Mouse (Mus musculus) gastrocnemius, postnatal 10 days (tissue): ENCODE measurements around the gene Serpina3m. TPM values are rescaled to one million over a fixed set of nuclear protein-coding genes. Genes with fewer than 3 reads are reported as not detected.
A peak's percentile ranks its signal among the peaks of the same experiment; 100 is the strongest.
"Not testable (repeated sequence)": the region's sequence is repeated elsewhere in the genome, so short reads cannot be mapped to it uniquely, and the experiment has no call there.

Experiments
- DNase-seq: peaks from one replicate; pipeline ENCODE4 v3.0.0; 2021; ENCODE audit warnings: mixed read lengths
- long read RNA-seq, 2 experiments: library from polyadenylated mRNA; stranded (forward); transcript quantifications; one replicate each; pipeline ENCODE4 v2.0.0; 2021
- total RNA-seq, 2 experiments: library from RNA; stranded (reverse); gene quantifications; 2 replicates each; pipeline ENCODE4 v1.2.3; 2021

Gene Serpina3m
- under 1 TPM; 0.21 to 0.23 TPM for total RNA-seq
- long read RNA-seq, experiment 1: 0 reads
- long read RNA-seq, experiment 2: 0 reads

GRCm38 (mm10) chr12:104338226-104338625 lies at the start of gene Serpina3m, which contains the start of gene Serpina3k:
Serpina3m (plus strand) TSS chr12:104338486.
Serpina3k (plus strand) TSS chr12:104338486.
- DNase-seq: not testable (repeated sequence)

- no peak for DNase-seq
Measured at GRCm38 (mm10) chr12:104289872-104290271, 48.4 kb upstream of the Serpina3m start.

- DNase-seq: no peak
Measured at GRCm38 (mm10) chr12:104293963-104294362, 44.3 kb upstream of the Serpina3m start.

GRCm38 (mm10) chr12:104298049-104298448 lies 40.2 kb upstream of the Serpina3m start:
- DNase-seq: no peak

- DNase-seq: no peak
Measured at GRCm38 (mm10) chr12:104305991-104306390, 32.3 kb upstream of the Serpina3m start.

GRCm38 (mm10) chr12:104314253-104314652 lies 24.0 kb upstream of the Serpina3m start, which contains the start of gene Serpina3j:
Serpina3j (plus strand) TSS chr12:104314553.
- DNase-seq: no peak

GRCm38 (mm10) chr12:104322454-104322853 lies 15.8 kb upstream of the Serpina3m start:
- DNase-seq: no peak

GRCm38 (mm10) chr12:104331701-104332100 lies 6.6 kb upstream of the Serpina3m start:
- no peak for DNase-seq

- not testable (repeated sequence) for DNase-seq
Measured at GRCm38 (mm10) chr12:104336873-104337272, 1.4 kb upstream of the Serpina3m start.

GRCm38 (mm10) chr12:104338705-104339104 lies 419 bp downstream of the Serpina3m start:
- no peak for DNase-seq

- not testable (repeated sequence) for DNase-seq
Measured at GRCm38 (mm10) chr12:104342489-104342888, 4.2 kb downstream of the Serpina3m start.

- no peak for DNase-seq
Measured at GRCm38 (mm10) chr12:104345181-104345580, 6.9 kb downstream of the Serpina3m start.

GRCm38 (mm10) chr12:104345707-104346106 lies 7.4 kb downstream of the Serpina3m start:
- no peak for DNase-seq

- DNase-seq: no peak
Measured at GRCm38 (mm10) chr12:104347091-104347490, 8.8 kb downstream of the Serpina3m start.

GRCm38 (mm10) chr12:104351812-104352211 lies 13.5 kb downstream of the Serpina3m start:
- peak; percentile 31 for DNase-seq

GRCm38 (mm10) chr12:104356006-104356405 lies 17.7 kb downstream of the Serpina3m start:
- DNase-seq: no peak

GRCm38 (mm10) chr12:104369986-104370385 lies 31.7 kb downstream of the Serpina3m start:
- DNase-seq: no peak

- DNase-seq: not testable (repeated sequence)
Measured at GRCm38 (mm10) chr12:104377179-104377578, 38.9 kb downstream of the Serpina3m start.

- not testable (repeated sequence) for DNase-seq
Measured at GRCm38 (mm10) chr12:104378351-104378750, 40.1 kb downstream of the Serpina3m start.

GRCm38 (mm10) chr12:104378815-104379214 lies 40.5 kb downstream of the Serpina3m start:
- not testable (repeated sequence) for DNase-seq

- no peak for DNase-seq
Measured at GRCm38 (mm10) chr12:104379856-104380255, 41.6 kb downstream of the Serpina3m start.

GRCm38 (mm10) chr12:104381071-104381604 lies 42.9 kb downstream of the Serpina3m start:
- not testable (repeated sequence) for DNase-seq

- not testable (repeated sequence) for DNase-seq
Measured at GRCm38 (mm10) chr12:104385987-104386386, 47.7 kb downstream of the Serpina3m start.

GRCm38 (mm10) chr12:104386878-104387277 lies 48.6 kb downstream of the Serpina3m start:
- not testable (repeated sequence) for DNase-seq
